Mouse (Mus musculus) spleen, embryonic (tissue): ENCODE measurements at regions not wholly inside any gene's neighbourhood (a gene's known extent, or its start where the extent isn't known, plus 50 kb on each side); places are given as distances from the start of the nearest gene placed in this dataset.
"Not testable (repeated sequence)": the region's sequence is repeated elsewhere in the genome, so short reads cannot be mapped to it uniquely, and the experiment has no call there.

Experiments used
- CTCF ChIA-PET: fragments of 350-600 bp; sonication (Branson Sonifier 250); formaldehyde crosslinking; loops from one replicate; lab custom pipeline; 2022; lab: Charles Lee

- CTCF ChIA-PET, result no interaction called here
Measured at GRCm38 (mm10) chr1:166900028-166900427, 101.2 kb upstream of the Fam78b start.

GRCm38 (mm10) chr1:166900441-166901161, 100.6 kb upstream of the Fam78b start:
- CTCF ChIA-PET, result no interaction called here

GRCm38 (mm10) chr1:166901574-166901973, 99.6 kb upstream of the Fam78b start:
- CTCF ChIA-PET, result interaction anchor here (0.7 kb wide), 1 partner anchor 70 kb away, joined by 5 read pairs; no protein-coding TSS in a partner anchor

- CTCF ChIA-PET, result no interaction called here
Measured at GRCm38 (mm10) chr1:166903417-166903816, 97.8 kb upstream of the Fam78b start.

GRCm38 (mm10) chr1:166908231-166908805, 92.9 kb upstream of the Fam78b start:
- CTCF ChIA-PET, result no interaction called here

GRCm38 (mm10) chr1:166912195-166912594, 89.0 kb upstream of the Fam78b start:
- CTCF ChIA-PET, result not testable (repeated sequence)

GRCm38 (mm10) chr1:166922911-166923712, 78.1 kb upstream of the Fam78b start:
- CTCF ChIA-PET, result no interaction called here

GRCm38 (mm10) chr1:166923713-166923975, 77.6 kb upstream of the Fam78b start:
- CTCF ChIA-PET, result no interaction called here

GRCm38 (mm10) chr1:166924126-166924525, 77.1 kb upstream of the Fam78b start:
- CTCF ChIA-PET, result no interaction called here

- CTCF ChIA-PET, result no interaction called here
Measured at GRCm38 (mm10) chr1:166926078-166926477, 75.1 kb upstream of the Fam78b start.

GRCm38 (mm10) chr1:166939744-166940143, 61.5 kb upstream of the Fam78b start:
- CTCF ChIA-PET, result not testable (repeated sequence)

GRCm38 (mm10) chr1:166940146-166941076, 60.8 kb upstream of the Fam78b start:
- CTCF ChIA-PET, result not testable (repeated sequence)

GRCm38 (mm10) chr1:166942201-166942600, 59.0 kb upstream of the Fam78b start:
- CTCF ChIA-PET, result no interaction called here

GRCm38 (mm10) chr1:166944540-166944939, 56.7 kb upstream of the Fam78b start:
- CTCF ChIA-PET, result no interaction called here

- CTCF ChIA-PET, result no interaction called here
Measured at GRCm38 (mm10) chr1:166947844-166948702, 53.1 kb upstream of the Fam78b start.
